Mouse (Mus musculus): ENCODE measurements around the gene Nat8f1. TPM values are rescaled to one million over a fixed set of nuclear protein-coding genes. Genes with fewer than 3 reads are reported as not detected.

The Nat8f1 gene
- total RNA-seq, 4 experiments from 2014 or later: 1.3 to 2.8 (median 1.9) TPM

Other genes starting within 250 kb of the Nat8f1 start
- under 1 TPM in 1 of 4 experiments, not detected in 3; 0.18 TPM for gene Nat8f7, start 202.5 kb downstream of the Nat8f1 start, total RNA-seq (2022)
- gene Nat8f3, start 149.9 kb downstream of the Nat8f1 start, total RNA-seq (2022): under 1 TPM in 2 of 4 experiments, not detected in 2; 0.18 to 0.24 TPM
- not detected for gene Nat8f6, start 94.7 kb downstream of the Nat8f1 start, total RNA-seq (2022)
- gene Nat8f5, start 94.7 kb downstream of the Nat8f1 start, total RNA-seq (2022): not detected
- not detected for gene Nat8, start 83.6 kb downstream of the Nat8f1 start, total RNA-seq (2022)
- under 1 TPM in 1 of 4 experiments, not detected in 3; 0.13 TPM for gene Nat8f2, start 46.5 kb downstream of the Nat8f1 start, total RNA-seq (2022)
- gene Nat8f4, start 10.8 kb downstream of the Nat8f1 start, total RNA-seq (2022): under 1 TPM in 1 of 4 experiments, not detected in 3; 0.13 TPM
- 10 to 100 TPM; 17.1 to 24.6 (median 20.0) TPM for gene Tprkb, start 3.8 kb downstream of the Nat8f1 start, total RNA-seq (2022)
- 10 to 100 TPM; 19.5 to 23.2 (median 22.1) TPM for gene Dusp11, start 46.0 kb upstream of the Nat8f1 start, total RNA-seq (2022)
- gene Figla, start 100.5 kb upstream of the Nat8f1 start, total RNA-seq (2022): not detected
- gene Add2, start 113.0 kb upstream of the Nat8f1 start, total RNA-seq (2022): under 1 TPM in 3 of 4 experiments, not detected in 1; 0.02 to 0.16 (median 0.15) TPM